Mouse (Mus musculus) CD4-positive, CD25-positive, alpha-beta regulatory T cell, adult 4 months (primary cell): Measurements from ENCODE around the gene Pde8a. TPM values are rescaled to one million over a fixed set of nuclear protein-coding genes. Genes with fewer than 3 reads are reported as not detected.

Experiments used
- ATAC-seq: one replicate; pipeline ENCODE4 v1.8.0; 2017
- polyA plus RNA-seq, 2 experiments: library from polyadenylated mRNA; unstranded; fragments of 100-300 nt; shearing (Covaris generic); gene quantifications; one replicate each; pipeline ENCODE4 v1.2.1; 2017

Gene Pde8a
- polyA plus RNA-seq, 2 experiments from 2014 or later, result 1.9 to 2.4 TPM

- ATAC-seq, result no peak
These were observed 67.8 kb downstream of the Pde8a start for GRCm38 (mm10) chr7:81281240-81281639.

DNA sequence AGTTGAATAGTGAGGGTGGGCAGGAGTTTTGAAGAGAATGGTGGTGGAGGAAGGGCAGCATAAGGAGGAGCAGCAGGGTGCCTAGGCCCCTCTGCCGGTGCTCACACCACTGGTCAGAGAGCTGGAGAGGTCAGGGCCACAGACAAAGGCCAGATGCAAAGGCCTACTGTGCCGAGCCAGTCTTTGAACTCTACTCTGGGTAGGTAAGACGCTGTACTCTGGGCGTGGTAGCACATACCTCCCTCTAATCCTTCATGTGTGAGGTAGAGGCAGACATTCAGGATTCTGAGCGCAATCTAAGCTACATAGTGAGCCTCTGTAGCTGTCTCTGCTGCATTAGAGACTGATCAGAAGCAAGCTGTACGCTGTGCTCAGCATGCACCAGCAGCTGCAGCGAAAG lies 73.1 kb downstream of the Pde8a start:
- no peak for ATAC-seq

- ATAC-seq, result no peak
These were observed 73.5 kb downstream of the Pde8a start for GRCm38 (mm10) chr7:81286946-81287345.

DNA sequence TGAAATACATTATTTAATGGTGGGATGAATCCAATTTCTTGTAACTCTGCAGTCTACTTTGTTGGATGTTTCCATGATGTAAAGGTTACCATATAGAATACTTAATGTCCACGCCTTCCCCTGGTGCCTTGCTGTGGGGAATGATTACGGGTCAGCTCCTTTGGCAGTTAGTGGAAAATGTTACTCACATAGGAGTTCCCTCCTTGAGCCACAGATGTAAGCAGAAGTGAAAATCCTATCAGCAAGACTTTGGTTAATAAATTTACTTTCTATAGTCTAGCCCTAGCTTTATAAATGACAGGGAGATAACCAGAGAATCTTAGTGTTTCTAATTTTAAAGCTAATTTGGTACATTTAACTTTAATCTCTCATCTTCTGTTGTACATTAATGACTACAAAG lies 81.8 kb downstream of the Pde8a start:
- ATAC-seq, result no peak

GRCm38 (mm10) chr7:81298206-81298605 lies 84.8 kb downstream of the Pde8a start:
- ATAC-seq, result no peak

DNA sequence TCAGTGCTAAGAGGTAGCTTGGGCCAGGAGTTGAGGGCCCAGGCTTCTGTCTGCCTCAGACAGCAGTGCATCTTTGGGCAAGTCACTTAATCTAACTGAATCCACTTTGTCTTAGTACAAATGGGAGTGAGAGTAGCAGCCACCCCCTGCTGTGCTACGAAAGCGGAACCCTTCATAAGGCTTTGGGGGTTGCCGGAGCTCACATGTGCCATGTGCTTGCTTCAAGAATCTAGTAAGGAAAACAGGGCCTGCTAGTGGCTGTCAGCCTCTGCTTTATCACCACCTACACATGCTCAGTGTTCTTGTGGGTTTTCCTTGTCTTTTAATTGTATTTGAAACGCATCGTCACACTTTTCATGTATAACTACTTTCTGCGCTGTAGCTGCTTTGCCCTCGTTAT lies 87.9 kb downstream of the Pde8a start:
- no peak for ATAC-seq

DNA sequence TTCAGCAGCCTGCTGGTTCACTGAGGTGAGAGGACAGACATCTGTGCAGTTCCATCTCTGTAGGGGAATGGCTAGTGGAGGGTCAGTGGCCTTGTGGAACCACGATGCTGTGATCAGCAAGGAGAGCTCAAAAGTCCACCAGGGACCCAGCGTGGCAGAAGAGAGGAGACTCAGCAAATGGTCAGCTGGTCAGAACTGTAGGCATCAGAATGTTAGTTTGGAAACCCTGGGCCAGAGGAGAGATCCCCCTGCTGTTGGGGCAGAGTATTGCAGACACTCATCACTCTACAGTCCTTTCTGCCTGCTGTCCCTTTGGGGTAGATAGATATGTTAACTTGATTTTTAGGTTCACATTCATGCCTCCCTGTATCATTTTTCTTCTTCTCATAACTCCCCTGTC lies 90.3 kb downstream of the Pde8a start:
- ATAC-seq, result no peak

DNA sequence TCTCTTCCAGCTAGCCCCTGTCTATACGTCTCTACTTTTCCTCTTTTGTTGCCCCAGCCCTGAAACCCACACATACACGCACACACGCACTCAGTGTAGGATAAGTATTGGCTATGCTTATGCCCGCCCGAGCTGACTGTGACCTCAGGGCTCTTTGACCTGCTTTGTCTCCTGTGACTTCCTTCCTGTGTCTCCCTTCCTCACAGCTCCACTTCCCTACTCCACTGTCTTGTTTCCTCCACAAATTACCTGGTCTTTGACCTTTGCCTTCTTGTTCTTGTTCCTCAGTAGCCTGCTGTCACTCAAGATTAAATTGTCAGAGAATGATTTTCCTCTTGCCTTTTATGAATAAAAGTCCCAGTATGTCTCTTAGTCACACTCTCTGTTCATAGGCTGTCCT lies 90.7 kb downstream of the Pde8a start:
- no peak for ATAC-seq

- ATAC-seq, result no peak
These were observed 91.3 kb downstream of the Pde8a start for GRCm38 (mm10) chr7:81304675-81305074.

GRCm38 (mm10) chr7:81307735-81308134 lies 94.3 kb downstream of the Pde8a start:
- no peak for ATAC-seq

DNA sequence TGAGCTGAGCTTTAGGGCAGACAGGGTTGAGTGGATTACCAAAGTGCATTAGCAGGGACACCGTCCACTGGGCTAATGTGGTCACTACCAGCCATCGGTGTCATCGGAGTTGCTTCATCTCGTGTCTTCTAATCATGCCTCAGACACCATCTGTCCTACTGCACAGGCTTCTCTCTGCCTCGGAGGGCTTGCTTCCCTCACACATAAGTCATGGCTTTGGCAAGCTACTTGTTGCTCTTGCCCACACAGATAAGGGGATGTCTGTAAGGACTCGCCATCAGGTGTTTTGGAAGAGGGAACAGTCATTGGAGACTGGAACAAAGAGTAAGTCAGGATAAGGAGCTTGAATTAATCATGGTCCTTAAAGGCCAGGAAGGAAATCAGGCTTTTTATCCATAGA lies 95.9 kb downstream of the Pde8a start:
- no peak for ATAC-seq

DNA sequence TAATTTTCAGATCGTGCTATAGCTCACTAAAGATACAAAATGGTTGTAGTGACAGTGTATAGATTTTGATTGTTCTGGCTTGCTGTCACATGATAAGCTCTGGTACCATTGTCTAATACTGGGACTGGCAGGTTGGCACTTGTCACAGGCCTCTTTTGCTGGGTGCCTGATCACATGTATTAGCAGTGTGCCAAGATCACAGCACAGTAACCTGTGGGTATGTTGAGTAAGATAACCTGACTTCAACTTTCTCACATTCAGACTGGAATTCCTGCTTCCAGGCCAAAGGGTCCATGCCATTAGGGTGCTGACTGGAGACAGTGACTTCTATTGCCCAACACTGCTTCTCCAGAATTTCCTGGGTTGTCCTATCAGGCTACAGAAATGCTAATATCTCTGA lies 97.7 kb downstream of the Pde8a start:
- no peak for ATAC-seq

- ATAC-seq, result no peak
These were observed 98.2 kb downstream of the Pde8a start for GRCm38 (mm10) chr7:81311581-81311980.

DNA sequence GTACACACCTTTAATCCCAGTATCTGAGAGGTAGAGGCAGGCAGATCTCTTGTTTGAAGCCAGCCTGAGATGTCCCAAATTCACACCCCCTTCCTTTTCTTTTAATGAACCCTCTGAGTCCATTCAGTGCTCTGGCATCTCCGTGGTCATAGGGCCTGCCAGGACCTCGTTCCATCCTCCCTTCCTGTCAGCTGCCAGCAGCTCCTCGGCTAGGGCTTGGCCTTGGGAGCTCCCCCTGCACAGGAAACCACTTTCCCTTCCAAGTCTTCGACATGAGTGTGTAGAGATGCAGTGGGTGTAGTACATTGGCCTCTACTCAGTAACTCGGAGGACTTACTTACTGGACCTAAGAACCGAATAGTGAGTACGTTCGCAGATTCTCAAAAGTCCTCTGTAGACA lies 102.2 kb downstream of the Pde8a start:
- ATAC-seq, result no peak

DNA sequence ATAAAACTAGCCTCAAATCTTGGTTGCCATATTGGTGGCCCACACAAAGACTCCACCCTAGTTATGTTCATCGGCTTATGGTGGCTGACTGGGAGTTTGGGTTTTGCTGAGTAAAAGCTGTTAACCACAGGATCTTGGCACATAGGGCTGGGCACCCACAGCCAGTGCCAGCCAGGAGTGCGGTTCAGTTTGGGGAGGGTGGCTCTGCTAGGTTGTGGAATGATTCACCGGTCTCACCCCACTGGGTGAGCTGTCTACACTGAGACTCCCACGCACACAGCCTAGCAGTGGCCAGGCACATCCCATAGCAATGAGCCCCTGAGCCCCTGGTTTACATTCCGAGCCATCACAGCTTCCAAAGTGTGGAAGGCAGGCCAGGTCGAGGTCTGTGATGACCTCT lies 106.4 kb downstream of the Pde8a start:
- no peak for ATAC-seq

DNA sequence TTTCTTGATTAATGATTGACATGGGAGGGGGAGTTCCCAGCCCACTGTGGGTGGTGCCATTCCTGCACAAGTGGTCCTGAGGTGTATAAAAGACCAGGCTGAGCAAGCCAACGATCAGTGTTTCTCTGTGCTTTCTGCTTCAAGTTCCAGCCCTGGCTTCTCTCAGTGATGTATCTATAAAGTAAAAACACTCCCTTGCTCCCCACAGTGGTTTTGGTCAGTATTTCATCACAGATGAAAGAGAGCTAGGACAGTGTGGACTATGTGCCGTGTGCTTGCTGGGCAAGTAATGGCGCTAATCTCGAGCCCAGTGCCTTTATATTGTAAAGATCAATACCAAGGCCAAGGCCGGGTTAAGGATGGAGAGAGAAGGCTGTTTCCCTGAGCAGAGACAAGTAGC lies 108.4 kb downstream of the Pde8a start:
- ATAC-seq, result no peak

GRCm38 (mm10) chr7:81326043-81326442 lies 112.6 kb downstream of the Pde8a start:
- ATAC-seq, result no peak

- no peak for ATAC-seq
These were observed 113.5 kb downstream of the Pde8a start for GRCm38 (mm10) chr7:81326859-81327258.

- no peak for ATAC-seq
These were observed 114.3 kb downstream of the Pde8a start for GRCm38 (mm10) chr7:81327661-81328060.

- ATAC-seq, result no peak
These were observed 117.4 kb downstream of the Pde8a start for GRCm38 (mm10) chr7:81330767-81331166.

DNA sequence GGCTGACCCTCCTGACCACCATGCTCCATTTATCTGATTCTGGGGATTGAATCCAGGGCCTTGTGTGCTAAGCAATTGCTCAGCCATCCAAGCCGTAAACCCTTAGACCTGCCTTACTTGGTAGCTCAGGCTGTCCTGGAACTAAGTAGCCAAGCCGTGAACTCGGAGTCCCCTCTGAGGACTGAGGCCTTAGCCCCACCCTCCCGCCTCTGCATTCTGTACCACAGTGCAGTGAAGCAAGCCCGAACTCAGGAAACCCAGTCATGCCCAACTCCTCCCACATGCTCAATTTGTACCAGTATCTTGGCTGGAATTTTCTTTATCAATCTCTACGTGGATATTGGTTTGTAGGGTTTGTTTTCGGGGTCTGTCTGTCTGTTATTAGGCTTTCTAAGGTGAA lies 118.5 kb downstream of the Pde8a start:
- ATAC-seq, result no peak

- no peak for ATAC-seq
These were observed 122.5 kb downstream of the Pde8a start for GRCm38 (mm10) chr7:81335705-81336431.

- ATAC-seq, result no peak
These were observed 123.0 kb downstream of the Pde8a start for GRCm38 (mm10) chr7:81336432-81336786.

GRCm38 (mm10) chr7:81337785-81338521 lies 124.6 kb downstream of the Pde8a start:
- ATAC-seq, result no peak

DNA sequence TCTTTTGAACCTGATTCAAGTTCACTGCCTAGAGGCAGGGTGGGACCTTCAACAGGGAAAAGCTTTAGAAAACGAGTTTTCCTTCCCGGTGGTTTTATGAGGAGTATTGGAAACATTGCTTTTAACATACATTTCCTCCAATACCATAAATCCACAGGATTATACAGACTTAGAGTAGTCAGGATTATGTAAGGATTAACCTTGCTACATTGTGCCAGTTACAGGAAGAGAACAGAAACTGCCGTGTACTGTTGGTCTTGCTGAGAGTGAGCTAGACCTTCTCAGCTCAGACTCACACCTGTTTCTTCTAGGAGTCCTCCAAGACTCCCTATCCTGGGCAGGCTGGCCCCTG lies 125.1 kb downstream of the Pde8a start:
- no peak for ATAC-seq
